Mouse (Mus musculus) spleen, postnatal 10 days (tissue): ENCODE data around the gene Krtap5-5.
A peak's percentile ranks its signal among the peaks of the same experiment; 100 is the strongest.
"Not testable (repeated sequence)": the region's sequence is repeated elsewhere in the genome, so short reads cannot be mapped to it uniquely, and the experiment has no call there.

Experiments used
- DNase-seq, 2 experiments: peaks; one replicate each; pipeline ENCODE4 v3.0.0; 2021 to 2022; ENCODE audit warnings: low spot score in 2 of 2

Krtap5-5 gene

GRCm38 (mm10) chr7:142229871-142230270, at the start of gene Krtap5-5:
Gene Krtap5-5 (minus strand): TSS chr7:142229971.
- DNase-seq = not testable (repeated sequence)

- DNase-seq = not testable (repeated sequence)
These were observed 49.5 kb upstream of the Krtap5-5 start for GRCm38 (mm10) chr7:142279291-142279690.

GRCm38 (mm10) chr7:142278183-142278582, 48.4 kb upstream of the Krtap5-5 start:
- peak; percentile 23 to 78 for DNase-seq

- not testable (repeated sequence) for DNase-seq
These were observed 44.5 kb upstream of the Krtap5-5 start, which contains the start of gene Gm4559 for GRCm38 (mm10) chr7:142274263-142274662. Gene Gm4559 (minus strand): TSS chr7:142274363.

GRCm38 (mm10) chr7:142258254-142258653, 28.5 kb upstream of the Krtap5-5 start, which contains the start of gene Gm2431:
Gene Gm2431 (minus strand): TSS chr7:142258354.
- not testable (repeated sequence) for DNase-seq

- DNase-seq = peak in 1 of 2 experiments; percentile 42
These were observed 25.7 kb upstream of the Krtap5-5 start for GRCm38 (mm10) chr7:142255517-142255916.

GRCm38 (mm10) chr7:142249824-142250223, 20.1 kb upstream of the Krtap5-5 start:
- peak in 1 of 2 experiments; percentile 15 for DNase-seq

- DNase-seq = no peak
These were observed 11.2 kb upstream of the Krtap5-5 start, which contains the start of gene Gm40460 for GRCm38 (mm10) chr7:142240978-142241377. Gene Gm40460 (minus strand): TSS chr7:142241078.

GRCm38 (mm10) chr7:142231540-142231939, 1.8 kb upstream of the Krtap5-5 start:
- no peak for DNase-seq

- no peak for DNase-seq
These were observed 5.3 kb downstream of the Krtap5-5 start for GRCm38 (mm10) chr7:142224518-142224917.

- not testable (repeated sequence) for DNase-seq
These were observed 17.6 kb downstream of the Krtap5-5 start for GRCm38 (mm10) chr7:142212136-142212535.

GRCm38 (mm10) chr7:142211559-142211958, 18.2 kb downstream of the Krtap5-5 start, which contains the start of gene Gm7579:
Gene Gm7579 (plus strand): TSS chr7:142211859.
- no peak for DNase-seq

GRCm38 (mm10) chr7:142206891-142207290, 22.9 kb downstream of the Krtap5-5 start:
- DNase-seq = not testable (repeated sequence)

GRCm38 (mm10) chr7:142205488-142205887, 24.3 kb downstream of the Krtap5-5 start:
- no peak for DNase-seq

GRCm38 (mm10) chr7:142201064-142201463, 28.7 kb downstream of the Krtap5-5 start, which contains the start of gene Krtap5-3:
Gene Krtap5-3 (plus strand): TSS chr7:142201364.
- no peak for DNase-seq

GRCm38 (mm10) chr7:142198748-142199147, 31.0 kb downstream of the Krtap5-5 start:
- DNase-seq = no peak

GRCm38 (mm10) chr7:142190289-142190688, 39.5 kb downstream of the Krtap5-5 start, which contains the start of gene Gm10153:
Gene Gm10153 (minus strand): TSS chr7:142190389.
- no peak for DNase-seq

- DNase-seq = no peak
These were observed 41.6 kb downstream of the Krtap5-5 start for GRCm38 (mm10) chr7:142188156-142188555.

GRCm38 (mm10) chr7:142181021-142181420, 48.8 kb downstream of the Krtap5-5 start:
- no peak for DNase-seq
